8 mouse cellular contexts compared by ENCODE assay signal in genomic region chr4:132638461-132639190, GRCm38 (mm10). TPM values are rescaled to one million over a fixed set of nuclear protein-coding genes. Genes with fewer than 3 reads are reported as not detected.
DNase-seq lines count a peak whose midpoint lies in the region; ATAC-seq lines count a peak whose summit lies in the region.

Gene Eya3, plus strand, starts transcription at chr4:132638987.

- ATAC-seq in hindbrain, embryonic 14.5 days (ENCODE audit: low FRiP score) = peak; percentile 98

- H3K27ac ChIP-seq in hindbrain, embryonic 14.5 days = peak within 1 kb of the TSS; percentile 86

- H3K36me3 ChIP-seq in hindbrain, embryonic 14.5 days (replicated peaks; ENCODE audit: control insufficient read depth, insufficient read depth) = peaks cover 9% of the 10 kb centered on the region

- under 1% methylated on average over 41 of the region's 41 CpGs for WGBS in hindbrain, embryonic 14.5 days

- H3K9me3 ChIP-seq in hindbrain, embryonic 14.5 days (ENCODE audit: control insufficient read depth, low read length) = no peaks in the 10 kb centered on the region

- H3K4me3 ChIP-seq in hindbrain, embryonic 14.5 days (replicated peaks; ENCODE audit: low read length) = peak within 1 kb of the TSS; percentile 98

- H3K9ac ChIP-seq in hindbrain, embryonic 14.5 days = peak within 1 kb of the TSS; percentile 91

- H3K4me2 ChIP-seq in hindbrain, embryonic 14.5 days (replicated peaks) = peak within 1 kb of the TSS; percentile 87

- DNase-seq in R1 (ENCODE audit: low read depth, low spot score) = peak; percentile 99
- DNase-seq in cerebellum, postnatal 25 days = peak; percentile 94 to 96
- peak; percentile 81 to 89 for DNase-seq in frontal cortex, postnatal 25 days (ENCODE audit: low spot score in 2 of 2)
- DNase-seq in hindbrain, embryonic 14.5 days (ENCODE audit: low spot score) = peak; percentile 94
- peak; percentile 91 to 92 for DNase-seq in layer of hippocampus, postnatal 36 days
- DNase-seq in lung, postnatal 36 days = peak; percentile 98
- DNase-seq in retina, postnatal 1 day = peak; percentile 97
- peak; percentile 89 to 91 for DNase-seq in urinary bladder, adult 18-20 months (ENCODE audit: low spot score in 2 of 2)

- H3K27me3 ChIP-seq in hindbrain, embryonic 14.5 days (ENCODE audit: control insufficient read depth, insufficient read depth, low read length) = no peaks in the 10 kb centered on the region

- peaks cover 10% of the 10 kb centered on the region; the same call in 1 of the 2 replicates for H3K4me1 ChIP-seq in hindbrain, embryonic 14.5 days (replicated peaks; ENCODE audit: control insufficient read depth, insufficient read depth, low read length)

RNA-seq across cellular contexts. Expression of gene Eya3, which starts in this region (rescaled TPM):
- polyA plus RNA-seq in hindbrain, embryonic 14.5 days (2014; fragmentation: Nextera tagmentation; extraction: Ambion mirVana) = 10.5 and 11.4 TPM in 2 replicates
- total RNA-seq in layer of hippocampus, postnatal 36 days (2021) = 10 to 100 TPM; 24.2 to 24.3 TPM

Comparison
In these comparisons a context has a peak if more than half of its experiments do, and no peak if none do; other contexts are left out.
1. Peak in every context shown above with its lines: DNase-seq, ATAC-seq, H3K4me3 ChIP-seq and H3K27ac ChIP-seq.